Mouse (Mus musculus) myocyte (in vitro differentiated cells): Measurements from ENCODE around the gene Ago3. TPM values are rescaled to one million over a fixed set of nuclear protein-coding genes. Genes with fewer than 3 reads are reported as not detected.

Source experiments
- H3K27me3 ChIP-seq: one replicate; pipeline ENCODE4 v1.6.1; 2011; ENCODE audit not compliant: control insufficient read depth, insufficient read depth, insufficient read length
- H3K36me3 ChIP-seq: one replicate; pipeline ENCODE4 v1.6.1; 2011; ENCODE audit not compliant: control insufficient read depth, insufficient read depth
- H3K4me2 ChIP-seq: one replicate; pipeline ENCODE4 v1.6.1; 2011; ENCODE audit warnings: low read depth, control low read depth
- H3K4me3 ChIP-seq: one replicate; pipeline ENCODE4 v1.5.1; 2011; ENCODE audit warnings: mild to moderate bottlenecking, control low read depth, moderate library complexity
- H3K79me2 ChIP-seq: one replicate; pipeline ENCODE4 v1.6.1; 2011; ENCODE audit not compliant: control insufficient read depth, insufficient read depth
- H3ac ChIP-seq: one replicate; pipeline ENCODE4 v1.6.1; 2011; ENCODE audit not compliant: control insufficient read depth, insufficient read length
- CEBPB ChIP-seq: IDR thresholded peaks from 2 replicates; pipeline ENCODE4 v1.6.1; 2011; ENCODE audit warnings: mild to moderate bottlenecking, moderate library complexity; ENCODE audit not compliant: poor library complexity, insufficient read depth, severe bottlenecking
- E2F4 ChIP-seq: IDR thresholded peaks from one replicate; pipeline ENCODE4 v1.6.1; 2011; ENCODE audit warnings: mild to moderate bottlenecking, control low read depth, moderate library complexity; ENCODE audit not compliant: insufficient read depth
- MAX ChIP-seq: IDR thresholded peaks from one replicate; pipeline ENCODE4 v1.6.1; 2011; ENCODE audit warnings: low read depth, mild to moderate bottlenecking, control low read depth
- MYOD1 ChIP-seq, 3 experiments: IDR thresholded peaks; one replicate each; pipeline ENCODE4 v1.6.1; 2011; ENCODE audit warnings: control low read depth in 2 of 3, low read depth in 2 of 3, mild to moderate bottlenecking in 2 of 3, moderate library complexity in 1 of 3; ENCODE audit not compliant: insufficient read length in 2 of 3, control insufficient read depth in 1 of 3
- MYOG ChIP-seq, 3 experiments: IDR thresholded peaks; one replicate each; pipeline ENCODE4 v1.6.1; 2011; ENCODE audit warnings: control low read depth in 2 of 3, low read depth in 2 of 3, mild to moderate bottlenecking in 2 of 3; ENCODE audit not compliant: insufficient read length in 2 of 3, control insufficient read depth in 1 of 3, insufficient read depth in 1 of 3
- POLR2A ChIP-seq: IDR thresholded peaks from one replicate; pipeline ENCODE4 v1.6.1; 2011; ENCODE audit warnings: low read depth, mild to moderate bottlenecking, control low read depth, moderate library complexity; ENCODE audit not compliant: insufficient read length
- POLR2AphosphoS2 ChIP-seq: IDR thresholded peaks from one replicate; pipeline ENCODE4 v1.6.1; 2011; ENCODE audit warnings: low read depth, control low read depth; ENCODE audit not compliant: insufficient read length
- REST ChIP-seq: IDR thresholded peaks from one replicate; pipeline ENCODE4 v1.6.1; 2011; ENCODE audit warnings: mild to moderate bottlenecking, control low read depth, moderate library complexity; ENCODE audit not compliant: insufficient read depth, insufficient read length
- SRF ChIP-seq: IDR thresholded peaks from one replicate; pipeline ENCODE4 v1.6.1; 2011; ENCODE audit warnings: low read depth; ENCODE audit not compliant: control insufficient read depth, insufficient read length
- TCF12 ChIP-seq: IDR thresholded peaks from one replicate; pipeline ENCODE4 v1.6.1; 2011; ENCODE audit warnings: mild to moderate bottlenecking, control low read depth; ENCODE audit not compliant: poor library complexity, insufficient read depth, severe bottlenecking
- TCF3 ChIP-seq: IDR thresholded peaks from one replicate; pipeline ENCODE4 v1.6.1; 2011; ENCODE audit warnings: low read depth, control low read depth; ENCODE audit not compliant: insufficient read length
- USF1 ChIP-seq: IDR thresholded peaks from one replicate; pipeline ENCODE4 v1.6.1; 2011; ENCODE audit warnings: low read depth, mild to moderate bottlenecking, control low read depth, moderate library complexity
- polyA plus RNA-seq: library from polyadenylated mRNA; unstranded; fragments of >200 nt; fragmentation: generic; extraction: Trizol; gene quantifications from one replicate; pipeline ENCODE4 v1.2.1, GENCODE M21; 2012; ENCODE audit warnings: missing spikeins

The Ago3 gene
- polyA plus RNA-seq, 1 experiment: 4.5 TPM

GRCm38 (mm10) chr4:126315931-126316330 lies 113.4 kb downstream of the Ago3 start:
- Histone ChIP-seq H3K27me3 (no peaks in the 10 kb centered on the region), H3K36me3 (no peaks in the 10 kb centered on the region), H3K4me3 (no peak overlapping the region), H3ac (no peak overlapping the region), H3K4me2 (no peak overlapping the region), H3K79me2 (peaks cover 12% of the 10 kb centered on the region)
- TF ChIP-seq POLR2A (no peak), CEBPB (no peak), TCF12 (no peak), TCF3 (no peak), SRF (no peak), E2F4 (no peak), MYOD1 (IDR thresholded peaks at IDR 0.05; ENCODE audit: control insufficient read depth in 1 of 3, insufficient read length in 2 of 3, low read depth in 2 of 3) (no peak), POLR2AphosphoS2 (no peak), REST (no peak), MYOG (IDR thresholded peaks at IDR 0.05; ENCODE audit: control insufficient read depth in 1 of 3, insufficient read depth in 1 of 3, insufficient read length in 2 of 3, low read depth in 2 of 3) (no peak), USF1 (no peak), MAX (no peak)

DNA sequence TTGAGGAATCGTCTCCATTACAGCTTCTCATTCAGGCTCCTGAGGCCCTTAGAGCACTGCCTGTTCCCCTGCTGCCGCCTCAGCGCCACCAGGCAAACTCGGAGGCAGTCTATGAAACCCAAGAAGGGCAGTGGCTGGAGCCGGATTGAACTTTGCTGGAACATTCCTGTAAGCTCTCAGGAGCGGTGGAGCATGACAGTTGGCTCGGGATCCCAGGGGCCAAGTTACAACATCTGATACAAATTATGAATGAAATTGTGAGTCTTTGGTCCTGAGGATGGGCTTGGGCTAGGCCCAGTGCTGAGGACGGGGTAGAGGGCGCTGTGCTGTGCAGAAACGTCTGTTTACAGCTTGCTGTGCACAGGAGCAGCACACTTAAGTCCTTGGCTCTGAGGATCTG lies 115.0 kb downstream of the Ago3 start:
- Histone ChIP-seq H3K36me3 (no peaks in the 10 kb centered on the region), H3ac (no peak overlapping the region), H3K79me2 (no peaks in the 10 kb centered on the region), H3K27me3 (no peaks in the 10 kb centered on the region), H3K4me3 (no peak overlapping the region), H3K4me2 (no peak overlapping the region)
- TF ChIP-seq POLR2AphosphoS2 (peak; percentile 36), REST (no peak)

- H3K4me2 ChIP-seq: no peak overlapping the region
- TF ChIP-seq TCF12 (no peak), MYOD1 (IDR thresholded peaks at IDR 0.05; ENCODE audit: control insufficient read depth in 1 of 3, insufficient read length in 2 of 3, low read depth in 2 of 3) (no peak), REST (no peak), SRF (no peak), E2F4 (no peak), CEBPB (no peak), MYOG (IDR thresholded peaks at IDR 0.05; ENCODE audit: control insufficient read depth in 1 of 3, insufficient read depth in 1 of 3, insufficient read length in 2 of 3, low read depth in 2 of 3) (no peak), POLR2AphosphoS2 (no peak)
- no peaks in the 10 kb centered on the region for H3K79me2 ChIP-seq
- H3K27me3 ChIP-seq: no peaks in the 10 kb centered on the region
- H3K36me3 ChIP-seq: no peaks in the 10 kb centered on the region
- no peak overlapping the region for H3ac ChIP-seq
- no peak overlapping the region for H3K4me3 ChIP-seq
Measured at GRCm38 (mm10) chr4:126313202-126313601, 116.2 kb downstream of the Ago3 start.

- Histone ChIP-seq H3K4me2 (no peak overlapping the region), H3ac (no peak overlapping the region), H3K27me3 (no peaks in the 10 kb centered on the region), H3K79me2 (no peaks in the 10 kb centered on the region), H3K36me3 (no peaks in the 10 kb centered on the region), H3K4me3 (no peak overlapping the region)
- TF ChIP-seq E2F4 (no peak), POLR2A (no peak), TCF3 (no peak), USF1 (no peak), REST (no peak), POLR2AphosphoS2 (no peak), MAX (no peak), MYOG (IDR thresholded peaks at IDR 0.05; ENCODE audit: control insufficient read depth in 1 of 3, insufficient read depth in 1 of 3, insufficient read length in 2 of 3, low read depth in 2 of 3) (no peak), TCF12 (no peak), CEBPB (no peak), MYOD1 (IDR thresholded peaks at IDR 0.05; ENCODE audit: control insufficient read depth in 1 of 3, insufficient read length in 2 of 3, low read depth in 2 of 3) (no peak), SRF (no peak)
Measured at GRCm38 (mm10) chr4:126311566-126312200, 117.7 kb downstream of the Ago3 start.

- Histone ChIP-seq H3K79me2 (no peaks in the 10 kb centered on the region), H3K36me3 (no peaks in the 10 kb centered on the region), H3K4me3 (no peak overlapping the region), H3ac (no peak overlapping the region), H3K27me3 (no peaks in the 10 kb centered on the region), H3K4me2 (no peak overlapping the region)
- no peak for TF ChIP-seq TCF12
- no peak for TF ChIP-seq USF1
- no peak for TF ChIP-seq TCF3
- TF ChIP-seq REST: no peak
- no peak for TF ChIP-seq E2F4
- TF ChIP-seq MYOG (IDR thresholded peaks at IDR 0.05; ENCODE audit: control insufficient read depth in 1 of 3, insufficient read depth in 1 of 3, insufficient read length in 2 of 3, low read depth in 2 of 3): no peak
- TF ChIP-seq SRF: no peak
- TF ChIP-seq MAX: no peak
- TF ChIP-seq MYOD1 (IDR thresholded peaks at IDR 0.05; ENCODE audit: control insufficient read depth in 1 of 3, insufficient read length in 2 of 3, low read depth in 2 of 3): no peak
- TF ChIP-seq POLR2AphosphoS2: no peak
- no peak for TF ChIP-seq CEBPB
- TF ChIP-seq POLR2A: no peak
Measured at GRCm38 (mm10) chr4:126310344-126310743, 119.0 kb downstream of the Ago3 start.
